Mouse (Mus musculus) thymus, adult 2 months (tissue): ENCODE results near the gene Wdr46.

Experiments
- CTCF ChIP-seq: fragments of 200-500 bp; IDR thresholded peaks from 2 replicates; pipeline ENCODE4 v1.5.1; 2012; ENCODE audit warnings: mild to moderate bottlenecking, control low read depth, low read length, moderate library complexity, borderline replicate concordance; ENCODE audit not compliant: control insufficient read depth, poor library complexity, insufficient read depth; ENCODE audit errors: extremely low read depth
- POLR2A ChIP-seq: fragments of 200-500 bp; IDR thresholded peaks from 2 replicates; pipeline ENCODE4 v1.6.1; 2012; ENCODE audit warnings: mild to moderate bottlenecking, low read length, control low read depth, moderate library complexity; ENCODE audit not compliant: control insufficient read depth, poor library complexity, insufficient read depth; ENCODE audit errors: extremely low read depth

DNA sequence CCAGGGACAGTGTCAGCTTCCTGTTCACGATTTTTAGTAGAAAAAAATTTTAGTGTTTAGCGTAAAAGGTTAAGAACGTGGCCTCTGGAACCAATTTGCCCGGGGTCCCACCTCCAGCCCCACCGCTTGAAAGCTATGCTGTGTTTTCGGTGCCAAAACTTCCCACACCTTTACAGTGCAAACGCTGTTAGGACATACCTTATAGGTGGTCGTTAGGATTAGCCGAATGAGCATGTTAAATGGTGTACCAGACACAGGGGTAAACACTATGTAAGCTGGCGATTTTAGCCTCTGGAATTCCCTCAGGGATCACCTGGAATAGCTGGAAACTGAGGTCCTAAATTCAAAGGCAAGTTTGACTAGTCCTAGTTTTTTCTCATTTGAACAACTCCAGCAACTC is 15.9 kb downstream of the Wdr46 start:
- no peak for TF ChIP-seq CTCF
- no peak for TF ChIP-seq POLR2A
